Mouse (Mus musculus) ES-Bruce4 (cell line): ENCODE data around the gene Mrtfb. TPM values are rescaled to one million over a fixed set of nuclear protein-coding genes. Genes with fewer than 3 reads are reported as not detected.

Experiments used
- H3K27ac ChIP-seq: 2 replicates; pipeline ENCODE4 v1.5.1; 2012; ENCODE audit warnings: low read length, inconsistent platforms; ENCODE audit not compliant: insufficient read depth
- H3K27me3 ChIP-seq: 2 replicates; pipeline ENCODE4 v1.6.1; 2012; ENCODE audit warnings: mild to moderate bottlenecking, low read length, inconsistent platforms; ENCODE audit not compliant: control insufficient read depth, poor library complexity, insufficient read depth, severe bottlenecking
- H3K36me3 ChIP-seq: 2 replicates; pipeline ENCODE4 v1.6.1; 2012; ENCODE audit warnings: inconsistent platforms, mild to moderate bottlenecking, low read length, moderate library complexity; ENCODE audit not compliant: control insufficient read depth, poor library complexity, insufficient read depth, severe bottlenecking
- H3K4me1 ChIP-seq: one replicate; pipeline ENCODE4 v1.8.1; 2011; ENCODE audit warnings: low read length; ENCODE audit not compliant: control insufficient read depth, insufficient read depth
- H3K4me3 ChIP-seq: 2 replicates; pipeline ENCODE4 v1.5.1; 2011; ENCODE audit warnings: low read depth, mild to moderate bottlenecking, low read length
- H3K9ac ChIP-seq: 2 replicates; pipeline ENCODE4 v1.6.1; 2012; ENCODE audit warnings: low read depth, mild to moderate bottlenecking, inconsistent platforms; ENCODE audit not compliant: poor library complexity, severe bottlenecking
- H3K9me3 ChIP-seq: replicated peaks from 2 replicates; pipeline ENCODE4 v1.6.1; 2012; ENCODE audit warnings: mild to moderate bottlenecking, low read length, inconsistent platforms; ENCODE audit not compliant: control insufficient read depth, poor library complexity, insufficient read depth, severe bottlenecking
- CTCF ChIP-seq: IDR thresholded peaks from one replicate; pipeline ENCODE4 v1.8.1; 2011; ENCODE audit warnings: low read depth, low read length
- EP300 ChIP-seq: IDR thresholded peaks from 2 replicates; pipeline ENCODE4 v1.6.1; 2011; ENCODE audit warnings: low read depth, low read length; ENCODE audit not compliant: insufficient read depth
- POLR2A ChIP-seq: IDR thresholded peaks from one replicate; pipeline ENCODE4 v1.8.1; 2011; ENCODE audit warnings: low read length; ENCODE audit not compliant: insufficient read depth
- polyA plus RNA-seq: library from polyadenylated mRNA; stranded (reverse); fragments of >200 nt; gene quantifications from 2 replicates; pipeline ENCODE4 v1.2.4, GENCODE M21; 2011; ENCODE audit warnings: low read depth; ENCODE audit not compliant: missing spikeins, insufficient read depth, insufficient read length

Mrtfb gene
- polyA plus RNA-seq, 1 experiment, result 20.7 TPM

- Histone ChIP-seq H3K36me3 (no peaks in the 10 kb centered on the region), H3K4me3 (no peak overlapping the region), H3K9me3 (no peaks in the 10 kb centered on the region), H3K9ac (no peak overlapping the region), H3K27me3 (no peaks in the 10 kb centered on the region), H3K27ac (no peak overlapping the region), H3K4me1 (no peaks in the 10 kb centered on the region)
- TF ChIP-seq EP300, result no peak
- TF ChIP-seq POLR2A, result no peak
- no peak for TF ChIP-seq CTCF
These were observed 94.4 kb downstream of the Mrtfb start for GRCm38 (mm10) chr16:13350729-13351128.

GRCm38 (mm10) chr16:13351268-13351667, 95.0 kb downstream of the Mrtfb start:
- H3K27me3 ChIP-seq, result no peaks in the 10 kb centered on the region
- H3K27ac ChIP-seq, result no peak overlapping the region
- no peaks in the 10 kb centered on the region for H3K36me3 ChIP-seq
- H3K9ac ChIP-seq, result no peak overlapping the region
- H3K4me3 ChIP-seq, result no peak overlapping the region
- H3K4me1 ChIP-seq, result no peaks in the 10 kb centered on the region
- H3K9me3 ChIP-seq, result no peaks in the 10 kb centered on the region
- TF ChIP-seq POLR2A (no peak), CTCF (peak; percentile 25), EP300 (no peak)

GRCm38 (mm10) chr16:13353927-13354326, 97.6 kb downstream of the Mrtfb start:
- Histone ChIP-seq H3K4me3 (no peak overlapping the region), H3K4me1 (no peaks in the 10 kb centered on the region), H3K9me3 (no peaks in the 10 kb centered on the region), H3K36me3 (no peaks in the 10 kb centered on the region), H3K27ac (no peak overlapping the region), H3K9ac (no peak overlapping the region), H3K27me3 (no peaks in the 10 kb centered on the region)
- TF ChIP-seq POLR2A (no peak), CTCF (no peak), EP300 (no peak)

- H3K4me1 ChIP-seq, result no peaks in the 10 kb centered on the region
These were observed 98.2 kb downstream of the Mrtfb start for GRCm38 (mm10) chr16:13354431-13354830.

GRCm38 (mm10) chr16:13357806-13358679, 101.8 kb downstream of the Mrtfb start:
- H3K36me3 ChIP-seq, result no peaks in the 10 kb centered on the region
- H3K4me1 ChIP-seq, result no peaks in the 10 kb centered on the region
- H3K9ac ChIP-seq, result no peak overlapping the region
- TF ChIP-seq EP300 (no peak), POLR2A (no peak), CTCF (no peak)
- H3K4me3 ChIP-seq, result no peak overlapping the region
- no peaks in the 10 kb centered on the region for H3K27me3 ChIP-seq
- no peak overlapping the region for H3K27ac ChIP-seq
- H3K9me3 ChIP-seq, result no peaks in the 10 kb centered on the region

More at GRCm38 (mm10) chr16:13354431-13354830, 98.2 kb downstream of the Mrtfb start:
- Histone ChIP-seq H3K27me3 (no peaks in the 10 kb centered on the region), H3K36me3 (no peaks in the 10 kb centered on the region), H3K9ac (no peak overlapping the region), H3K4me3 (no peak overlapping the region), H3K9me3 (no peaks in the 10 kb centered on the region), H3K27ac (no peak overlapping the region)
- TF ChIP-seq EP300, result no peak
- no peak for TF ChIP-seq CTCF
- TF ChIP-seq POLR2A, result no peak

GRCm38 (mm10) chr16:13358741-13359140, 102.5 kb downstream of the Mrtfb start:
- Histone ChIP-seq H3K4me1 (no peaks in the 10 kb centered on the region), H3K27me3 (no peaks in the 10 kb centered on the region), H3K9me3 (no peaks in the 10 kb centered on the region), H3K4me3 (no peak overlapping the region), H3K27ac (no peak overlapping the region), H3K9ac (no peak overlapping the region), H3K36me3 (no peaks in the 10 kb centered on the region)
- TF ChIP-seq CTCF, result no peak
- no peak for TF ChIP-seq EP300
- TF ChIP-seq POLR2A, result no peak
